Mouse (Mus musculus) midbrain, embryonic 16.5 days (tissue): ENCODE results near the gene Crispld2. TPM values are rescaled to one million over a fixed set of nuclear protein-coding genes. Genes with fewer than 3 reads are reported as not detected.
A peak's percentile ranks its signal among the peaks of the same experiment; 100 is the strongest.

Experiments
- ATAC-seq: fragments of 200-750 bp; cut with Nextera tagmentation; 2 replicates; pipeline ENCODE4 v1.8.0; 2017; ENCODE audit warnings: moderate TSS enrichment
- H3K27ac ChIP-seq: fragments of 300-500 bp; sonication (generic); 2 replicates; pipeline ENCODE4 v1.5.1; 2014; ENCODE audit warnings: mild to moderate bottlenecking, low read length, mixed read lengths
- H3K27me3 ChIP-seq: fragments of 300-500 bp; sonication (generic); 2 replicates; pipeline ENCODE4 v1.6.1; 2014; ENCODE audit warnings: low read depth, low read length, mixed read lengths; ENCODE audit not compliant: control insufficient read depth, insufficient read depth
- H3K36me3 ChIP-seq: fragments of 300-500 bp; sonication (generic); 2 replicates; pipeline ENCODE4 v1.6.1; 2014; ENCODE audit warnings: mild to moderate bottlenecking, low read length, moderate library complexity, mixed read lengths; ENCODE audit not compliant: control insufficient read depth, insufficient read depth
- H3K4me1 ChIP-seq: fragments of 300-500 bp; sonication (generic); 2 replicates; pipeline ENCODE4 v1.6.1; 2014; ENCODE audit warnings: mild to moderate bottlenecking, low read length, mixed read lengths; ENCODE audit not compliant: control insufficient read depth, insufficient read depth
- H3K4me2 ChIP-seq: fragments of 300-500 bp; sonication (generic); 2 replicates; pipeline ENCODE4 v1.6.1; 2014; ENCODE audit warnings: mild to moderate bottlenecking, low read length, mixed read lengths
- H3K4me3 ChIP-seq: fragments of 300-500 bp; sonication (generic); 2 replicates; pipeline ENCODE4 v1.5.1; 2014; ENCODE audit warnings: low read depth, mild to moderate bottlenecking, low read length, moderate library complexity, mixed read lengths
- H3K9ac ChIP-seq: fragments of 300-500 bp; sonication (generic); 2 replicates; pipeline ENCODE4 v1.6.1; 2014; ENCODE audit warnings: low read depth, low read length, mixed read lengths
- H3K9me3 ChIP-seq: fragments of 300-500 bp; sonication (generic); replicated peaks from 2 replicates; pipeline ENCODE4 v1.6.1; 2014; ENCODE audit warnings: mild to moderate bottlenecking, low read length, mixed read lengths; ENCODE audit not compliant: control insufficient read depth, poor library complexity, severe bottlenecking
- WGBS: fragments of 180-500 bp; shearing (Covaris S2); extraction: QIAGEN DNeasy Blood & Tissue Kit; methylation state at CpG from one replicate; pipeline ENCODE4 v1.1.7; 2014; 5-methylcytosine and 5-hydroxymethylcytosine counted together
- polyA plus RNA-seq: library from polyadenylated mRNA; unstranded; fragments of >200 nt; fragmentation: Nextera tagmentation; extraction: Ambion mirVana; gene quantifications from 2 replicates; pipeline ENCODE4 v1.2.1, GENCODE M21; 2015

Gene Crispld2
- polyA plus RNA-seq, 1 experiment from 2014 or later = 2.4 TPM

DNA sequence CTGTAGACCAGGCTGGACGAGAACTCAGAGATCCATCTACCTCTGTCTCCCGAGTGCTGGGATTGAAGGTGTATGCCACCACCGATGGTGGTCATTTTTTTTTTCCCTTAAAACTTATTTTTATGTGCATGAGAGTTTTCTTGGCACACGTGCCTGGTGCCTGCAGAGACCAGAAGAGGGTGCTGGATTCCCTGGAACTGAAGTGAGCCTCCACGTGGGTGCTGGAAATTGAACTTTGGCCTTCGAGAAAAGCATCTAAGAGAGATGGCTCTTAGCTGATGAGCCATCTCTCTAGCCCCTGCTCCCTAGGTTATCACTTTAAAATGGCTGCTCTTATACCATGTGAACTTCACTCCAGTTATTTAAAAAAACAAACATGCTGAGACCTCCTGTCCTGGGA lies 82.3 kb downstream of the Crispld2 start:
- Histone ChIP-seq H3K4me2 (no peak overlapping the region), H3K9me3 (no peaks in the 10 kb centered on the region), H3K4me1 (0 out of 2 replicates have a peak, but pooled peaks cover 2% of the 10 kb centered on the region), H3K27ac (no peak overlapping the region), H3K4me3 (no peak overlapping the region), H3K9ac (no peak overlapping the region), H3K36me3 (no peaks in the 10 kb centered on the region), H3K27me3 (no peaks in the 10 kb centered on the region)
- 74% methylated on average over 6 of the region's 6 CpGs for WGBS
- ATAC-seq = no peak

DNA sequence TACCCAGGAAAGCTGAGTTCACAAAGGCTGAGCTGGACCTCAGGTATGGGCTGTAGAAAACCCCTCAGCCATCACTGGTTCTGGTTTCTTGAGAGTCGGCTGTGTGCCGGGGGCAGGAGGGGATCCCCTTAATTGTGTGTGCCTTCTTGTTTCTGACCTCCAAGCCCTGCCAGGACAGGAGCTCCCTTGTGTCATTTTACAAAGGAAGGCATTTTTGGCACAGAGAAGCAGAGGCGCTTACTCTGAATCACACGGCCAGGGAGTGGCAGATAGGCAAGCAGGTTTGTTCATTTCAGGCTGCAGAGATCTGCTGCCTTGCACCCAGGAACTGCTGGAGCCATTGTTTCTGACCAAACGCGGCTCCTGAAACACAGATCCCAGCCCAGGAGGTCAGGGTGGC lies 83.1 kb downstream of the Crispld2 start:
- H3K9me3 ChIP-seq = no peaks in the 10 kb centered on the region
- no peak overlapping the region for H3K4me3 ChIP-seq
- 0 out of 2 replicates have a peak, but pooled peaks cover 2% of the 10 kb centered on the region for H3K4me1 ChIP-seq
- H3K9ac ChIP-seq = no peak overlapping the region
- no peaks in the 10 kb centered on the region for H3K27me3 ChIP-seq
- no peak overlapping the region for H3K4me2 ChIP-seq
- no peak for ATAC-seq
- H3K36me3 ChIP-seq = no peaks in the 10 kb centered on the region
- H3K27ac ChIP-seq = no peak overlapping the region
- 47% methylated on average over 6 of the region's 6 CpGs for WGBS

DNA sequence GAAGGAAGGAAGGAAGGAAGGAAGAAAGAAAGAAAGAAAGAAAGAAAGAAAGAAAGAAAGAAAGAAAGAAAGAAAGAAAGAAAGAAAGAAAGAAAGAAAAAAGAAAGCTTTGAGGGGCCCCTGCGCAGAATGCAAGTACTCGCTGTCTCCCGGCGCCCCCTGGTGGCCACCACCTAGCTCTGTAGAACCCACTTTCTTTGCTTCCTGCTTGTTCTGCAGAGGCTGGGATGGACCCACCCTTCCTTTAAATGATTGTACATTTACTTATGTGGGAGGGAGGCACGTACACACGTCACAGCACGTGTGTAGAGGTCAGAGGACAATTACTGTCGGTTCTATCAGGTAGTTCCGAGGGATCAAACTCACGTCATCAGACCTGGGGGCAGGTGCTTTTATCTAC lies 85.8 kb downstream of the Crispld2 start:
- no peak overlapping the region for H3K4me2 ChIP-seq
- no peak overlapping the region for H3K9ac ChIP-seq
- 0 out of 2 replicates have a peak, but pooled peaks cover 2% of the 10 kb centered on the region for H3K4me1 ChIP-seq
- ATAC-seq = peak; percentile 59; the same call in 1 of the 2 replicates
- WGBS = 19% methylated on average over 10 of the region's 10 CpGs
- no peak overlapping the region for H3K4me3 ChIP-seq
- no peak overlapping the region for H3K27ac ChIP-seq
- peaks cover 20% of the 10 kb centered on the region for H3K36me3 ChIP-seq
- no peaks in the 10 kb centered on the region for H3K9me3 ChIP-seq
- no peaks in the 10 kb centered on the region for H3K27me3 ChIP-seq

DNA sequence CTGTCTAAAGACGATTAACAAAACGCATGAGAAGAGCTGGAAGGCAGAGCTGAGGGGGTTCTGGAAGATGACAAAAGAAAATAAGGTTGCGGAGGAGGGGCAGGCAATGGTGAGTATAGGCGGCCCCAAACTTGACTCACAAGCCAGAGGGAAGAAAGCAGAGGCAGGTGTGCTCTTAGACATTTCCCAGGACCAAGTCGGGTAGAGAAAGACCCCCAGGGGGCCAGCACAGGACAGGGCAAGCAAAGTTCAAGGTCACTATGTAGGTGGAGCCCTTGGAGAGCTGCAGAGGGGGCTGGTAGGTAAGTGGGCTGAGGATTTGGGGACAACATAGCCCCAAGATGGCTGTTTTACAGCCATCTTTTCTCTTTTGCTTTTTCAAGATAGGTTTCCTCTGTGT lies 87.1 kb downstream of the Crispld2 start:
- peaks cover 21% of the 10 kb centered on the region for H3K36me3 ChIP-seq
- H3K9ac ChIP-seq = no peak overlapping the region
- H3K27me3 ChIP-seq = no peaks in the 10 kb centered on the region
- WGBS = 67% methylated on average over 5 of the region's 5 CpGs
- no peaks in the 10 kb centered on the region for H3K9me3 ChIP-seq
- 0 out of 2 replicates have a peak, but pooled peaks cover 2% of the 10 kb centered on the region for H3K4me1 ChIP-seq
- no peak overlapping the region for H3K4me2 ChIP-seq
- no peak overlapping the region for H3K27ac ChIP-seq
- H3K4me3 ChIP-seq = no peak overlapping the region
- ATAC-seq = no peak

DNA sequence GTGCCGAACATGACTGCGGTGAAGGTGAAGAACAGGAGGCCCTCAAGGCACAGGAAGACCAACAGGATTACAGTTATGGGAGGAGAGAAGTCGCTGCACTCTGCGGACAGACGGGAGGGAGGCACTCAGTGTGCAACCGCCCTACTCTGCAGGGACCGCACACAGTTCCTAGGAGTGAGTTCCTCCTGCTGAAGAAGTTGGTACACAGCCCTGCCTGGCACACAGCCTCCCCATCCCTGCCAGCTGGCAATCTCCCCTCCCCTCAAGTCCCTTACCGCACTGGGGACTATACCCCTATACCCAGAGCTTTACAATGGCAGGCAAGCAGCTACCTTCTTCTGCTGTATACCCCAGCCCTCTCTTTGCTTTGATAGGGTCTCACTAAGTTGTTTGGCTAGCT lies 91.0 kb downstream of the Crispld2 start:
- Histone ChIP-seq H3K9ac (no peak overlapping the region), H3K27ac (no peak overlapping the region), H3K36me3 (peaks cover 41% of the 10 kb centered on the region), H3K4me3 (no peak overlapping the region), H3K4me1 (no peaks in the 10 kb centered on the region), H3K9me3 (no peaks in the 10 kb centered on the region), H3K4me2 (no peak overlapping the region), H3K27me3 (no peaks in the 10 kb centered on the region)
- WGBS = 93% methylated on average over 8 of the region's 8 CpGs
- no peak for ATAC-seq

DNA sequence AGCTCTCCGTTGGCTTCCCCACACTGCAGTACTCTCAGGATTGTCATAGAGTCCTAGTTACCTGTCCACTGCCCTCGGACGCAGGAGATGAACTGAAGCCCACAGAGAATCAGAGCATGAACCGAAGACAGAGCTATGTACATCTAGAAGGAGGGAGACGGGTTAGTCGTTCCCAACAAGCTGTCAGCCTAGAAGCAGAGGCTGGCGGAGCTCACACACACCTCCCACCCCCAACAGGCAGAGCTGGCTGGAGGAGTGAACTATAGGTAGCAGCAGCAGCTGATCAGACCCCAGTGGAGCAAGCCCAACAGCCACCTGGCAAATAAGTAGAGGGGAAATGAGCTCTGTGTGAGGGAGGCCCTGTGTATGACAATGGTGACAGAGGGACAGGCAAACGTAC lies 92.5 kb downstream of the Crispld2 start:
- no peak overlapping the region for H3K9ac ChIP-seq
- 90% methylated on average over 8 of the region's 8 CpGs for WGBS
- H3K27me3 ChIP-seq = no peaks in the 10 kb centered on the region
- ATAC-seq = no peak
- no peak overlapping the region for H3K4me3 ChIP-seq
- H3K4me2 ChIP-seq = no peak overlapping the region
- H3K9me3 ChIP-seq = no peaks in the 10 kb centered on the region
- H3K4me1 ChIP-seq = no peaks in the 10 kb centered on the region
- H3K36me3 ChIP-seq = peaks cover 44% of the 10 kb centered on the region
- H3K27ac ChIP-seq = no peak overlapping the region

DNA sequence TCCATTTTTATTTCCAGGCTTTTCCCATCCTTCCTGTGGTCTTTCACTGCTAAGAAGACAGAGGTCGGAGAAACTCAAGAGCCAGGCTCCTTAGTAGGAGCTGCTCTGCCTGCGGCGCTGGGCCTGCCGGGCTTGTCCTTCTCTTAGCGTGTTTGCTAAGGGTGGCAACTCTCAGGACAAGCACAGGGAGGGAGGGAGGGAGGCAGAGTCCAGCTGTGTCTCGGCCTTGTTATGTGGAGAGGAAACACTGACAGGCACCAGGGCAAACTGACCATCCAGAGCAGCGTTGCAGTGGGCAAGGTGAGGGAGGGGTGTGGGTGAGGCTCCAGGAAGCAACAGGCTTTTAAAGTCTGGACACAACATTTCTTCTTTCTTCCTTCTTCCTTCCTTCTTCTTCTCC lies 97.3 kb downstream of the Crispld2 start:
- no peak overlapping the region for H3K4me2 ChIP-seq
- no peaks in the 10 kb centered on the region; the same call in 1 of the 2 replicates for H3K4me1 ChIP-seq
- ATAC-seq = no peak
- no peak overlapping the region for H3K4me3 ChIP-seq
- H3K27ac ChIP-seq = no peak overlapping the region
- no peaks in the 10 kb centered on the region for H3K27me3 ChIP-seq
- no peaks in the 10 kb centered on the region for H3K9me3 ChIP-seq
- 79% methylated on average over 7 of the region's 7 CpGs for WGBS
- peaks cover 41% of the 10 kb centered on the region for H3K36me3 ChIP-seq
- H3K9ac ChIP-seq = no peak overlapping the region

DNA sequence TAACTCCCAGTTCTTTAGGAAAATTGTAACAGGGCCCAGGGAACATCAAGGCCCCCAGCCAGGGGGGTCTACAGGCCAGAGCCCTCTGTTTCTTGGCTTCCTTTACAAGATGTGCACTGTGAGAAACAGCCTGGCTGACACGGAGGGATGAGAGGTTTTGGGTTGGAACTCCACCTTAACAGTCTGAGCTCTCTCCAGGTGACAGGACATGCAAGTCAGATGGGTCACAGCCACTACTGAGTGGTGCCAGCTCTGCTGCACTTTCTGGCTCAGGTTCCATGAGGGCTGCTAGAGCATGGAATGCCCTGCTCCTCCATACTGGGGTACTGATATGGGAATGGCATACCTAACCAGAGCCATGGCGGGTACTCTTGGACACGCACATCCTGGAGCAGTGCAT lies 98.8 kb downstream of the Crispld2 start:
- Histone ChIP-seq H3K4me2 (no peak overlapping the region), H3K9ac (no peak overlapping the region), H3K4me3 (no peak overlapping the region), H3K27ac (no peak overlapping the region), H3K36me3 (peaks cover 35% of the 10 kb centered on the region), H3K4me1 (no peaks in the 10 kb centered on the region; the same call in 1 of the 2 replicates), H3K27me3 (no peaks in the 10 kb centered on the region), H3K9me3 (no peaks in the 10 kb centered on the region)
- WGBS = 99% methylated on average over 3 of the region's 3 CpGs
- ATAC-seq = no peak

DNA sequence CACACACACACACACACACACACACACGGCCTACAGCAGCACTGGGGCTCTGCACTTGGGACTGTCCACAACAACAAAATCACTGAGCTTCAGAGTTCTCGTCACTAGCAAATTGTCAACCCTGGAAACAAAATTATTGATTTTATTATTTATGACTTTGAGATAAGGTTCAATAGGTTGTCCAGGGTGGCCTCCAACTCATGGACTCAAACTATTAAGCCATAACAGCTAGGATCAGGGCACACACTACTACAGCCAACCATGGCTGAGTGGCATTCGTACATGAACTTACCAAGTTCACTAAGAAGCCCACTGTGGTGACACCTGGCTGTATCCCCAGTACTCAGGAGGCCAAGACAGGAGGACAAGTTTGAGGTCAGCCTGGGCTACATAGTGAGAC lies 100.9 kb downstream of the Crispld2 start:
- H3K9me3 ChIP-seq = no peaks in the 10 kb centered on the region
- peaks cover 21% of the 10 kb centered on the region for H3K36me3 ChIP-seq
- H3K4me3 ChIP-seq = no peak overlapping the region
- no peak overlapping the region for H3K9ac ChIP-seq
- no peaks in the 10 kb centered on the region; the same call in 1 of the 2 replicates for H3K4me1 ChIP-seq
- no peaks in the 10 kb centered on the region for H3K27me3 ChIP-seq
- no peak overlapping the region for H3K4me2 ChIP-seq
- 91% methylated on average over 3 of the region's 3 CpGs for WGBS
- no peak overlapping the region for H3K27ac ChIP-seq
- ATAC-seq = no peak
